Mouse (Mus musculus): ENCODE measurements around the gene Clmp.

DNA sequence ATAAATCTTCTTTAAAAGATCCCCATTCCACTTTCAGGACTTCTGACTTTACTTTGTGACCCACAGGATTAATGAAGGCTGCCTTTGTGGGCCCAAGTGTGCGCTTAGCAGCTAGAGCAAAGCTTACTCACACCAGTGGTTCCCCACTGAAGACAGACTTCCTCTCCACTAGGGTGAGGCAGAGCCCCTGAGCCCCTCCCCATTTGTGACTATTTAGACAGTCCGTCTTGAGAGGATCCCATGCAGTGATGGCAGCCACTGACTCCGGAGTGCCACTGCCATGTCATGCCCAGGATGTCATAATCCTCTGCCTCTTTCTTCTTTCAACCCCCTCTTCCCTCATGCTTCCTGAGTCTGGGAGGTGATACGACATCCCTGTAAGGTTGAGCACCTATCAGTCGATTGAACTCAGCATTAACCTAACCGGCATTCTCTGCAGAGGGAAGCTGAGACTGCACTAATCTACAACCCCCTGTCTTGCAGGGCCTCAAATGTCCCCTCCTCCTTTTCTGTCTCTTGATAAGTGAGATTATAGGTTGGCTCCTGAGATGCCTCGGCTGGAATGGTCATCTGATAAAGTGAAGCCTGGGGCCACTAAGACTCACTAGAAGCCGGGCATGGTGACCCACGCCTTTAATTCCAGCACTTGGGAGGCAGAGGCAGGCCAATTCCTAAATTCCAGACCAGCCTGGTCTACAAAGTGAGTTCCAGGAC is 112.6 kb downstream of the Clmp start:
- TF ChIP-seq POLR2A (IDR thresholded peaks at IDR 0.05; ENCODE audit: control insufficient read depth, low read depth, low read length), result no peak
- TF ChIP-seq CTCF (IDR thresholded peaks at IDR 0.05; ENCODE audit: control insufficient read depth, insufficient read depth, insufficient replicate concordance, low read depth, low read length), result no peak
